Mouse (Mus musculus) testis, adult 2 months (tissue): ENCODE measurements at regions not wholly inside any gene's neighbourhood (a gene's known extent, or its start where the extent isn't known, plus 50 kb on each side); places are given as distances from the start of the nearest gene placed in this dataset.

ENCODE experiments used
- H3K27ac ChIP-seq: fragments of 200-500 bp; 2 replicates; pipeline ENCODE4 v1.5.1; 2012; ENCODE audit warnings: low read depth, low read length; ENCODE audit not compliant: control insufficient read depth, insufficient read depth
- H3K27me3 ChIP-seq: fragments of 200-500 bp; 2 replicates; pipeline ENCODE4 v1.6.1; 2012; ENCODE audit warnings: mild to moderate bottlenecking, low read length, moderate library complexity; ENCODE audit not compliant: control insufficient read depth, insufficient read depth
- H3K36me3 ChIP-seq: fragments of 200-500 bp; 2 replicates; pipeline ENCODE4 v1.6.1; 2012; ENCODE audit warnings: mild to moderate bottlenecking, low read length; ENCODE audit not compliant: control insufficient read depth, insufficient read depth
- H3K4me1 ChIP-seq: fragments of 200-500 bp; 2 replicates; pipeline ENCODE4 v1.6.1; 2012; ENCODE audit warnings: low read length; ENCODE audit not compliant: control insufficient read depth, insufficient read depth
- H3K4me3 ChIP-seq: fragments of 200-500 bp; 2 replicates; pipeline ENCODE4 v1.5.1; 2012; ENCODE audit warnings: low read depth, mild to moderate bottlenecking, low read length, moderate library complexity, mixed read lengths; ENCODE audit not compliant: control insufficient read depth
- CTCF ChIP-seq: fragments of 200-500 bp; IDR thresholded peaks from 2 replicates; pipeline ENCODE4 v1.5.1; 2012; ENCODE audit warnings: low read depth, mild to moderate bottlenecking, inconsistent platforms, low read length, moderate library complexity; ENCODE audit not compliant: control insufficient read depth, insufficient read depth, insufficient replicate concordance
- POLR2A ChIP-seq: fragments of 200-500 bp; IDR thresholded peaks from 2 replicates; pipeline ENCODE4 v1.6.1; 2012; ENCODE audit warnings: low read depth, mild to moderate bottlenecking, inconsistent platforms, low read length, moderate library complexity; ENCODE audit not compliant: control insufficient read depth

- TF ChIP-seq CTCF (no peak), POLR2A (no peak)
- H3K4me1 ChIP-seq = no peaks in the 10 kb centered on the region
These were observed 127.7 kb downstream of the Chst1 start for GRCm38 (mm10) chr2:92727241-92727640.

DNA sequence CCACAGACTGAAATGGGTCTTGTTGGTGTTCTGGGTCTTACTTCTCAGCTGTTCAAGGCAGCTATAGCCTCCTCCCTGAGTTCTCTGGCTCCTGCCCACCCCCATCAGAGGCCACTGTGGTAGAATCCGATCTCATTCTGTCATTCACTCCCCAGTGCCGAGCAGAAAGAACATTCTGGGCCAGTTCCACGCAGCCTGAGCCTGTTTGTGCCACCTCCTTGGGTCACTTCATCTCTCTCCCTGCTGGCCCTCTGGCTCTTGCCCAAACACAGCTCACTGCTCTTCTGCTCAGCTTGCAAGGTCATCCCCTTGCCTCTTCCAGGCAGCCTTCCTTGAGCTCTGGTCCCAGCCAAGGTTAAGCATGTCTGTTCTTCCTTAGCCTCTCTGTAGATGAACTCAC, 128.9 kb downstream of the Chst1 start:
- H3K27me3 ChIP-seq = no peaks in the 10 kb centered on the region
- no peaks in the 10 kb centered on the region for H3K36me3 ChIP-seq

More at GRCm38 (mm10) chr2:92727241-92727640, 127.7 kb downstream of the Chst1 start:
- Histone ChIP-seq H3K36me3 (no peaks in the 10 kb centered on the region), H3K27ac (no peak overlapping the region), H3K27me3 (no peaks in the 10 kb centered on the region), H3K4me3 (no peak overlapping the region)

DNA sequence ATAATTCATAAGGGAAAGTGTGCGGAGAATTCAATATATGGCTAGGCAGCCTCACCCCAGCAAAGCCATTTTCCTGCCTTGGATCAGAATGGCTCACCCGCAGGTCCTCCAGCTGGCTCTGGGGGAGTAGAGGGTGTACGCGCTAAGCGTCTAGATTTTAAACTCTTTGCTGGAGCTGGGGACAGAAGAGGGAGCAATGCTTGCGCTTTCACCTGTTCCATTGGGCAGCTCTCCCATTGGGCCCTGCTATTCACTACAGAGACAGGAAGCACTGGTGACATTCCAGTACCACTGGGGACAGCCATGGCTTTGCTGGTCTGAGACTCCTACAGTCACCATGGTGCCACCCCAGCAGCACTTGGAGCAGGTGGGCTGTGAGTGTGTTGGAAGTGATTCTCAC, 130.9 kb downstream of the Chst1 start:
- no peak overlapping the region for H3K4me3 ChIP-seq
- H3K27ac ChIP-seq = no peak overlapping the region
- no peaks in the 10 kb centered on the region for H3K27me3 ChIP-seq
- no peaks in the 10 kb centered on the region for H3K4me1 ChIP-seq
- TF ChIP-seq POLR2A = no peak
- no peak for TF ChIP-seq CTCF
- no peaks in the 10 kb centered on the region for H3K36me3 ChIP-seq

More for the DNA sequence above, 128.9 kb downstream of the Chst1 start:
- H3K27ac ChIP-seq = no peak overlapping the region
- TF ChIP-seq CTCF (no peak), POLR2A (no peak)
- H3K4me3 ChIP-seq = no peak overlapping the region
- no peaks in the 10 kb centered on the region for H3K4me1 ChIP-seq

GRCm38 (mm10) chr2:92733403-92733802, 133.9 kb downstream of the Chst1 start:
- Histone ChIP-seq H3K4me1 (no peaks in the 10 kb centered on the region), H3K27ac (no peak overlapping the region), H3K4me3 (no peak overlapping the region), H3K36me3 (no peaks in the 10 kb centered on the region), H3K27me3 (no peaks in the 10 kb centered on the region)
- TF ChIP-seq POLR2A = no peak
- no peak for TF ChIP-seq CTCF

- no peaks in the 10 kb centered on the region for H3K27me3 ChIP-seq
- TF ChIP-seq POLR2A (no peak), CTCF (no peak)
- no peaks in the 10 kb centered on the region for H3K4me1 ChIP-seq
- no peak overlapping the region for H3K27ac ChIP-seq
- no peaks in the 10 kb centered on the region for H3K36me3 ChIP-seq
- H3K4me3 ChIP-seq = no peak overlapping the region
These were observed 136.3 kb downstream of the Chst1 start for GRCm38 (mm10) chr2:92735784-92736183.

- TF ChIP-seq POLR2A (no peak), CTCF (no peak)
- no peaks in the 10 kb centered on the region for H3K4me1 ChIP-seq
- no peak overlapping the region for H3K27ac ChIP-seq
- H3K36me3 ChIP-seq = no peaks in the 10 kb centered on the region
- H3K4me3 ChIP-seq = no peak overlapping the region
- no peaks in the 10 kb centered on the region for H3K27me3 ChIP-seq
These were observed 137.8 kb downstream of the Chst1 start for GRCm38 (mm10) chr2:92737301-92737700.

- no peaks in the 10 kb centered on the region for H3K4me1 ChIP-seq
- H3K4me3 ChIP-seq = no peak overlapping the region
- TF ChIP-seq CTCF (no peak), POLR2A (no peak)
- H3K36me3 ChIP-seq = no peaks in the 10 kb centered on the region
- no peak overlapping the region for H3K27ac ChIP-seq
- no peaks in the 10 kb centered on the region for H3K27me3 ChIP-seq
These were observed 140.1 kb downstream of the Chst1 start for GRCm38 (mm10) chr2:92739576-92739975.

DNA sequence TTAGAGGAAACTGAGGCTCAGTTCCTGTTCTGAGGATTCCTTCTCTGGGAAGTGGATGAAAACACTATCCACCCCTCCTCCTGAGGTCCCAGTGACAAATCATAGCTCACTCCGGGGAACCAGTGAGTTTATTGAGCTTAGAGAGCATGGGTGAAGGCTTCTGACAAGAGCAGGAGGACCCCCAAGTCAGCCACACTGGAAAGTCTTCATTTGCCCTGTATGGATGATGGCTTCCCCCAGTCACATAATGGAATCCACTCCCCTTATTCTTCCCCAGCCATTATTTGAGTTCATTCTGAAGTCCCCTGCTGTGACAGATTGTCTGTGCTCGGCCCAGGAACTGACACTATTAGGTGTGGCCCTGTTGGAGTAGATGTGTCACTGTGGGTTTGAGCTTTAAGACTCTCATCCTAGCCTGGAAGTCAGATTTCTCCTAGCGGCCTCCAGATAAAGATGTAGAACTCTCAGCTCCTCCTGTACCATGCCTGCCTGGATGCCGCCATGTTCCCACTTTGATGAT, 141.3 kb downstream of the Chst1 start:
- Histone ChIP-seq H3K36me3 (no peaks in the 10 kb centered on the region), H3K27me3 (no peaks in the 10 kb centered on the region), H3K4me1 (no peaks in the 10 kb centered on the region), H3K4me3 (no peak overlapping the region), H3K27ac (no peak overlapping the region)
- TF ChIP-seq CTCF (no peak), POLR2A (no peak)
